Mouse (Mus musculus) naive thymus-derived CD4-positive, alpha-beta T cell, adult 5 months (primary cell): Measurements from ENCODE around the gene Sugct. TPM values are rescaled to one million over a fixed set of nuclear protein-coding genes. Genes with fewer than 3 reads are reported as not detected.

Experiments
- polyA plus RNA-seq: library from polyadenylated mRNA; unstranded; fragments of 100-300 nt; shearing (Covaris generic); gene quantifications from one replicate; pipeline ENCODE4 v1.2.1, GENCODE M21; 2017

Sugct gene
- 0.93 TPM for polyA plus RNA-seq

GRCm38 (mm10) chr13:17694911-17695699 is at the start of gene Sugct, which contains the start of gene Mplkip:
TSS of gene Sugct (minus strand) at chr13:17695553.
TSS of gene Mplkip (plus strand) at chr13:17695192.

Other genes starting within 250 kb of the Sugct start
- 51.4 TPM for gene Mplkip, start 361 bp downstream of the Sugct start, polyA plus RNA-seq
- gene Cdk13, start 109.5 kb upstream of the Sugct start, polyA plus RNA-seq, result 121 TPM
- 76.5 TPM for gene Rala, start 248.7 kb upstream of the Sugct start, polyA plus RNA-seq